Mouse (Mus musculus): ENCODE results near the gene Slc11a1.
"Not testable (repeated sequence)": the region's sequence is repeated elsewhere in the genome, so short reads cannot be mapped to it uniquely, and the experiment has no call there.

The Slc11a1 gene

DNA sequence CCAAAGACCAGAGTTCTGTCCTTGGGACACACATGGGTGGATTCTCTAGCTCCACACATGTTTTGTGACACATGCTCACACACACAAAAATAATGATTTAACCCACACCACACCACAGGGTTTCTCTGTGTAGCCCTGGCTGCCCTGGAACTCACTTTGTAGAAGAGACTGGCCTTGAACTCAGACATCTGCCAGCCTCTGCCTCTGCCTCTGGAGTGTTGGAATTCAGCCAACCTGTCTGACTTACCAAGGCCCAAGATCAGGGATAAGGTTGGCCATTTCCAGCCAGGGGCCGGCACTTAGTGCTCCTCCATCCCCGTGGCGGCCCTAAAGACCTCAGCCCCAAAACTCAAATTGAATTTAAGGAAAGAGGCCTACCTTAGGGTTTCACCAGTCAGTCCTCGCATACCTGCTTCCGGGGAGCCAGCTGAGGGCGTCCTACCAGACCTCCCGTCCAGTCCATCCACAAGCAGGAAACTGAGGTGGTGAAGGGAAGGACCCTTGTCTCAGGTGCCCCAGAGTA lies 13.5 kb downstream of the Slc11a1 start:
- DNase-seq: no peak

DNA sequence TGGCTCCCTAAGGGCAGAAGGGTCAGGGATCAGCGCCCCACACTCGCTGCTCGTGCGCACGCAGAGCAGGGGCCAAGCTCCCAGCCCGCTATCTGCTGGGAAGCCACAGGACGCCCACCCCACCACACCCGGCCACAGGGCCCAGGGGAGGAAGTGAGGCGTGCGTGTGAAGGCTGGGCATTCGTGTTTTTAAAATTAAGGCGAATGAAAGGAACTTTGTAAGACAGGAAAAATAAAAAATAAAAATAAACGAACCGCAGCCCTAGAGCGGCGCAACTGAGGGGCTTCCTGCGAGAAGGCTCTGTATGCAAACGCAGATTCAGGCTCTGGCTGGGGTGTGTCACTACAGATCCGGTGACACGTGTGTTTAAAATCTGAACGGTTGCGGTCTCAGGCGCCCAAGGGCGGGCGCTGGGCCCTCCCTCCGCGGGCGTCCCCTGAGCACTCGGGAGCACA lies 14.9 kb downstream of the Slc11a1 start:
- DNase-seq: no peak

DNA sequence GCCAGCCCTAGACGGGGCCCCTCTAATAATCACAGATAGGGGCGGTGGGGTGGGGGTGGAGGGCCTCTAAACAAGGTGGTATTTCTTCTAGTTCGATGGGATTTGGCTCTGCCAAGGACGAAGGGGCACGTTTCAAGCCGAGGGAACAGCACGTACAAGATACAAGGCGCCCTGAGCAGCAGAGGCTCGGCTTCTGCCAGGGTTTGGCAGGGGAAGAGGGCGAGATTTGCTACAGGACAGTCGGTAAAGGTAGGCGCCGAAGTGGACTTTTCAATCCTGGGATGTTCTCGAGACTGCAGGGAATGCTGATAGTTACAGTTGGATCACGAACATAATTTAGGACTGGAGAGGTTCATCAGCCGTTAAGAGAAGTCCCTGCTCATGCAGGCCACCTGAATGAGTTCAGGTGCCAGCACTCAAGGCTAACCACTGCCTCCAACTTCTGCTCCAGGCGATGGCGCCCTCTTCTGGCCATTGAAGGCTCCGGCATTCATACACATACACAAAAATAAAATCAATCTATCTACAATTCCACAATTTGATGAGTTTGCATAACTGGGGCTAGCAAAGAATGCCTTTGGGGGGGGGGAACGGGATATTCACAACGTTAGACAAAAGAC lies 15.4 kb downstream of the Slc11a1 start:
- DNase-seq: peak; percentile 62 to 77

DNA sequence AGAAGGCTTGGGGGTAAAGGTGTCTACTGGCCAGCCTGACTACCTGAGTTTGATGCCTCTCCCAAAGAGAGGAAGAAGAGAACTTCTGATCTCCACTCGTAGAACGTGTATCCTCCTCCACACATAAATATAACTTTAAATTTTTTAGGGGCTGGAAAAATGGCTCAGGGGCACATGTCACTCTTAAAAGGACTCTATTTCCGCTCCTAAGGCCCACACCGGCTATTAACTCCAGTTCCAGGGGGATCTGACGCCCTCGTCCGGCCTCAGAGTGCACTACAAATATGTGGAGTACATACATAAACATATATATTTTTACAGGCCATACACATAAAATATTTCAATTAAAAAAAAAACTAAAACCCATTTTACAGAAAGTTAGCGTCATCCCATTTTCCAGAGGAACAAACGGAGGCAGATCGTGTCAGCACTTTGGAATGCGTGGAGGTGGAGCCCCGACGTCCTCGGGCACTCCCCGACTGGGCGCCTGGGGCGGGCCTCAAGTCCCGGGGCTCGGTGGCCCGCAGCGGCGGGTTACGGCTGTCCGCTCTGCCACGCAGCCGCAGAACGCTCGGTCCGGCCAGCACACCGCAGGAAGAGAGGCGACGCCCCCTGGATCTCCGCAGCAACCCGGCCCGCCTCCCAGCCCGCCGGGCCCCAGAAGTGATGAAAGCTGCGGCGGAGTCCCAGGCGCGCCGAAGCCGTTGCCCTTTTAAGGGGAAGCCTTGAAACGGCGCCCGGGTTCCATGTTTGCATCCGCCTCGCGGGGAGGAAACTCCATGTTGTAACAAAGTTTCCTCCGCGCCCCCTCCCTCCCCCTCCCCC lies 16.1 kb downstream of the Slc11a1 start, which contains the start of gene Ctdsp1:
Ctdsp1 (plus strand) TSS at position 586 of the 825 bp plus-strand sequence.
- DNase-seq: peak; percentile 97 to 98

DNA sequence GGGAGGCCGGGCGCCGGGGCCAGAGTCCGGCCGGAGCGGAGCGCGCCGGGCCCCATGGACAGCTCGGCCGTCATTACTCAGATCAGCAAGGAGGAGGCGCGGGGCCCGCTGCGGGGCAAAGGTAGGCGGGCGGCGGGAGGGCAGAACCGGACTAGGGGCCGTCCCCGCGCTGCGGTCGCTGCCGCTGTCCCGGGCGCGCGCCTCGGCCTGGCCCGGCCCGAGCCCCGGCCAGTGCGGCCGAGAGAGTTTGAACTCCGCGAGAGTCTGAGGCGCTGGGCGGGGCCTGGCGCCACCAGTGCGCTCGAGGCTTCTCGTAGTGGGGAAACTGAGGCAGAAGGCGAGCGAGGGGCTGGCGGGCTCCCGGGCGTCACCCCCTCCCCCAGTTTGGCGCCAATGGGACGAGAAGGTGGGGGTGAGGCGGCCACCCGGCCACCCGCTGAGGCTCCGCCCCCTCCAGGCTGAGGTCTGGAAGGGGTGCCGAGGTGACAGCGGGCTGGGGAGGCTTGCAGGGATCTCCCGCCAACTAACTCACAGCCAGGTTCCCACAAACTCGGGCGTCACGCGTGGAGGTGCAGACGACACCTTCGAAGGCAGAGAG lies 16.9 kb downstream of the Slc11a1 start:
- peak; percentile 74 for DNase-seq

DNA sequence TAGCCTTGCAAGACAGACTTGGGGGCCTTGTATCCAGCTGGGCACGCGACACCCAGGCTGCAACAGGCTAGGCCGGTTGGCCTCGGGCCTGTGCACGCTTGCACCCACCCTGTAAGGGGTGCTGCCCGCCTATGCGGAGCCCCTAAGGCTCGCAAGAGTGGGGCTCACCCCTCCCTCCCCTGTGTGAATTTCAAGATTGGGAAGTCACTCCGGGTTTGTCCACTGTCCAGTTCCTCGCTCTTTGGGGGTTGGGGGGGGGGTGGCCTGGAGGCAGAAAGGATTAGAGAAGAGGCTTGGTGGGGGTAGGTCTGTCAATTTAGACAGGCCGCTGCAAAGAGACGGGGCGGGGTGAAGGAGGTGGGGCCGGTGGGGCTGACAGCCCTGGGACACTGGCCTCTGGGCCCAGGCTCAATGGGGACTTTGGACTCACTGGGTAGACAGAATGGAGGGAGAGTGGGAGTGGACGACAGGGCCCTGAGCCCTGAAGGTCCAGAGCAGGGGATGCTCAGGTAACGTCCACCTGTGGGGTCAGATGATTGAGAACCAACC lies 17.5 kb downstream of the Slc11a1 start:
- DNase-seq: peak in 1 of 2 experiments; percentile 32

DNA sequence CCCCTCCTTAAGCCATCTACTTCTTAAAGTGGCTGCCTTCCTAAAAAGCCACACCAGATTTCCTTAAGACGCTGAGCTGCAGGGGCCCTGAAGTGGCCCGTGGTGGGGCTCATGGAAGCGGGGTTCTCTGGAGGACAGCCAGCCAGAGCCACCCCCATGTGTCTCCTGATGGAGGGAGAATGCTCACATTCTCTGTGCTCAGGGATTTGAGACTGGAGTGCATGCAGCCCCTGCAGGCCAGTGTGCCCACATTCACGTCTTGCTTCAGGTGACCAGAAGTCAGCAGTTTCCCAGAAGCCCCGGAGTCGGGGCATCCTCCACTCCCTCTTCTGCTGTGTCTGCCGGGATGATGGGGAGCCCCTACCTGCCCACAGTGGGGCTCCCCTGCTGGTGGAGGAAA lies 18.0 kb downstream of the Slc11a1 start:
- DNase-seq: peak; percentile 24 to 34

DNA sequence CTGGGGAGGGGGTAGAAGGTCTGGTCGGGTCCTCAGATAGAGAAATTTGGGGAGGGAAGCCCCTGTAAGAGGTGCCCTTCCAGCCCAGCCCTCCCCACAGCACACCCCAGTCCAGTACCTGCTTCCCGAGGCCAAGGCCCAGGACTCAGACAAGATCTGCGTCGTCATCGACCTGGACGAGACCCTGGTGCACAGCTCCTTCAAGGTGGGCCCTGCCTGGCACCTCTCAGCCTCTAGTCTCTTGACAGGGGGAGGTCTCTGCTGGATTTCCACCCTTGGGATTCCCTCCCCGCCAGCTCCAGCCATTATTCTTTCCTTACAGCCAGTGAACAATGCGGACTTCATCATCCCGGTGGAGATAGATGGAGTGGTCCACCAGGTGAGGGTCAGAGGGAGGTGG lies 18.7 kb downstream of the Slc11a1 start:
- DNase-seq: no peak

DNA sequence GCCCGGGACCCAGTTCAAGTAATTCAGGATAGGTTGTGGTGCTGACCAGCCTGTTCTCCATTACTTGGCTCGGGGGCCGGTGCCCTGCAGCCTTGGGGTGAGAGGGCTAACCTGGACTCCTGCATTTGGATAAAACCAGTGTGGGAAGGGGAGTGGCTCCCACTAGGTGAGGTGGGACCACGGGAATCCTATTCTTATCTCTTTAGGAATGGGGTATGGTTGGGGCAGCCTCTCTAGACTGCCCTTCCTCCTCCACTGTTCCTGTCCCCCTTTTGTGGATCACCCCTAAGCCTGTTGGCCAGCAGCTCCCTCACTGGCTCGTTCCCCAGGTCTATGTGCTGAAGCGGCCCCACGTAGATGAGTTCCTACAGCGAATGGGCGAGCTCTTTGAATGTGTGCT lies 19.3 kb downstream of the Slc11a1 start:
- no peak for DNase-seq

DNA sequence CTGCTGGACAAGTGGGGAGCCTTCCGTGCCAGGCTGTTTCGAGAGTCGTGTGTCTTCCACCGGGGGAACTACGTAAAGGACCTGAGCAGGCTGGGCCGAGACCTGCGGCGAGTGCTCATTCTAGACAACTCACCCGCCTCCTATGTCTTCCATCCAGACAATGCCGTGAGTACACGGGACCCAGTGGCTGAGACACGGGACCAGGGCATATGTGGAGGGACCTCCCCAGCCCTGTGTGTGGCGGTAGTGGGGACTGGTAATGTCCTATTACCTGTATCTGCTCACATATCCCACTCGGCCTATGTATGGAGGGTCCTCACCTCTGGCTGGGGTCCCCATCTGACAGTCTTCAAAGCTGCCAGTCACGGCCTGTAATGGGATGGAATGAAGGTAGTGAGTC lies 19.9 kb downstream of the Slc11a1 start:
- DNase-seq: no peak

DNA sequence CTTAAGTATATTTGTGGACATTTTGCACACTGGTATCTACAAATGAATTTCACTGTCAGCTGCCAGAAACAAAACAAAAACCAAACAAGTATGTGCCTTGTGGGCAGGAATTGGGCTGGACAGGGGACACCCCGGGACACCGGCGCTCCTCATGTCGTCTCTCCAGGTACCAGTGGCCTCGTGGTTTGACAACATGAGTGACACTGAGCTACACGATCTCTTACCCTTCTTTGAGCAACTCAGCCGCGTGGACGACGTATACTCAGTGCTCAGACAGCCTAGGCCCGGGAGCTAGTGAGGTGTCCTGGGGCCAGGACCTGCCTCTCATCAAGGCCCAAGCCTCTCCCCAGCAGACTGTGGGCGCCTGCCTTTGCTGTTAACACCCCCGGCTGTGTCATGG lies 20.3 kb downstream of the Slc11a1 start:
- no peak for DNase-seq

DNA sequence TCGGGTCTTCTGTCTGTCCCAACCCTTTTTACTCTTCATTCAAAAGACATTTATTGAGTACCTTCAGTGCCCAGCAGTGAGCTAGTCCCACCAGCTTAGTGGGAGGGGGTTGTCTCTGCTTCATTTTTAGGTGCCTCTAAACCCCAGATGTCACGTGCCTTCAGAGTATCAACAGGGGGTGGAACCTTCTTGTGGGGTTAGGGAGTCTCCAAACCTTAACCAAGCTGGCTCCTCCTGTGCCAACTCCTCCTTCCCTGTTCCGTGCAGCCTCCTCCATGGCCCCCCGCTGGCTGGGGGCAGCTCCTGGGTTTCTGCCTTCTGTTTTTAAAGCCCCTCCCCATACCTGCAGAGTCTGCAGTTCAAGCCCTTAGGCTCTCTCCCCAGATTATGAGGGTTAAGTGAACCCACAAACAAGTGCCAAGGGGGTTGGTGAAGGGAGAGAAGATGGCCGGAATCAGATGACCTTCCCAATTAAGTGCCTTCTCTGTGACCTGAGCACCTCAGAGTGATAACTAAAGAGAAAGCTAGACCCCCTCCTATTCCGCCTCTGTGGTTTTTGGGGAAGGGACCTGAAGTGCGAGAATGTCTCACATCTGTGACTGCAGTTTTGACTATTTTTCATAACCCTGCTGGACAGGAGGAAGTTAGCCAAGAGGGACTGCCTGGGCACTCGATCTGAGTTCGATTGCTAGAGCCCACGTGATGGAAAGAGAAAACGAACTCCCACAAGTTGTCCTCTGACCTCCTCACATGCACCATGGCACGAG lies 21.6 kb downstream of the Slc11a1 start:
- DNase-seq: not testable (repeated sequence)

DNA sequence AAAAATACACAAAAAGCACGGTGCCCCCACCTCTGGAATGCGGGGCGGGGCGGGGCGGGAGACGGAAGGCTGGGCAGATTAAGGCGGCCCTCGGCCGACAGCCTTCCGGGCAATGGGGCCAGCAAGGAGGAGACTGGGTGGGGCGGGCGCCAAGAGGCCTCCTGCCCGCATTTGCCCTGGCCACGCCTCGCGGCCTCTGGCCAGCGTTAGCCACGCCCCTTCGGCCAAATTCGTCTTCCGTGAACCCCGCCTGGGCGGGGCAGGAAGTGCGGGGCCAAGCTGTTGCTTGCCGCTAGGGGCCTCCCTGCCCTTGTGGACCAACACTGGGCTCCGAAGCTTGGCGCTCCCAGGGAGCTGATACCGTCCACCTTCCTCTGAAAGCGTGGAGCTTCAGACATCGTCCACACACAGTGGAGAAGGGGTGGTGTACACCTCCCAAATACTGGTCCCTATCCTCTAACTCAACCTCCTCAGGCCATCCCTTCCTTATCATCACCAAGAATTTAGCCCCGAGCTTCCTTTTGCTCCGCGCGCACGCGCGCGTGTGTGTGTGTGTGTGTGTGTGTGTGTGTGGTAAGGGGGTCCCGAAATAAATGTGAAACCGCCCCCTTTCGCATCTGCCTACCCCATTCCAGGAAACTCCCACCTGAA lies 22.4 kb downstream of the Slc11a1 start:
- peak; percentile 95 to 98 for DNase-seq

DNA sequence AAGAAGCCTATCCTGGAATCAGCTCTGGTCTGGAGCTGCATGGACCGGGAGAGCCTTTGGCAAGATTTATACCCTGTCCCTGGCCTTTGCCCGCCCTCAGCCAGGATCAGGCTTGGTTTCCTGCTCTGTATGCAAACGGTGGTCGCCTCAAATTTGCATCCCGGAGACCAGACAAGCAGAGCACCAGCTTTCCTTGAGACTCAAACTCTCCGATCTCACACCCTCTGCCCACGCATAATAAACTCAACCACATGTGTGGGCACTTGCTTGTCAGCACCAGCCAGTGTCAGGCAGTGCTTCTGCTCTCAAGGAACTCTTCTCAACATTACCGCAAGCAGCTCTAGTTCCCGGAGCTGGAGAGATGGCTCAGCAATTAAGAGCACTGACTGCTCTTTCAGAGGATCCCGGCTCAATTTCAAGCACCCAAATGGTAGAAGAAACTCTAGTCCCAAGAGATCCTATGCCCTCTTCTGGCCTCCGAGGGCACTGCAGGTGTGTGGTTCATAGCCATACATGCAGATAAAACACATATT lies 23.0 kb downstream of the Slc11a1 start:
- DNase-seq: peak; percentile 76 to 86

DNA sequence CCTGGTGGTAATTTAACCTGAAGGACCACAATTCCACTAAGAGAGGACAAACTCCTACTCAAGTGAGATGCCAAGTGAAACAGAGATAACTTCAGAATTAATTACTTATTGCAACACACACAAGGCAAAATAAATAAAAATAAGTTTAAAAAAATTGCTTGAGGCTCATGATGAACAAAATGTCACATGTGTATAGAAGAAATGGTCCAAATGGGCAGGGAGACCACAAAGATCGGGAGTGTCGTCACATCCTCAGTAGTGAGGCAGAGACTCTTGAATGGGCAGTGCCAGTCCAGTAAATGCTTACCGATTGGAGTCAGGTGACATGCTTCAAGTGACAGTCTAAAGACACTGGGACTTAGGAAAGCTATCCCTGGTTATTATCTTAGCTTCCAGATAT lies 25.5 kb downstream of the Slc11a1 start:
- DNase-seq: no peak

DNA sequence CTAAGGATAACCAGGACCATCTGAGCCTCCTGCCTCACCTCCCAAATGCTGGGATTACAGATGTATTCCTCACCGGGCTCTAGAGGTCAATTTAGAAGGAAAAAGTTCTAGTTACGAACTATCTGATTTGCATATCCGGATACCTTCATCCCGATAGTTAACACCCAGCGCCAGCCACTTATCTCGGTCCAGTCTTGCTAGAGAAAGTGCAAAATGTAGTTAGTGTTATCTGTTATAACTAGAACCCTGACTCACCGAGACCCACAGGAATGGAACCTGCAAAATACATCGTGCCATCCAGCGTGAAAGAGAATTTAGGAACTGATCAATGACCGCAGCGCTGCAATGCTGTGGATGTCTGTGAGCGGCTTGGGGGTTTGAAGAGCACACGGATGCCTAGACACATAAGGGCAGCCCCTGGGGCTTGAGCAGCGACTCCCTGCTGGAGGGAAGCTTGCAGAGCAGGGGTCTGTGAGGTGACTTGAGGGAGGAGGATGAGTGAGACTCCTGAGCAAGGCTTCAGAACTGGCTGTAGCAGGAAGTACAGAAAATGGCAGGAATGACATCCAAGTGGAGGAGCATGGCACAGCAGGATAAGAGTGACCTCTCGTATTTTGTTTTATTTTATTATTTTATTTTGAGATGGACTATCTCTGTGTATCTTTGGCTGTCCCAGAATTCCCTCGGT lies 26.2 kb downstream of the Slc11a1 start:
- DNase-seq: no peak

DNA sequence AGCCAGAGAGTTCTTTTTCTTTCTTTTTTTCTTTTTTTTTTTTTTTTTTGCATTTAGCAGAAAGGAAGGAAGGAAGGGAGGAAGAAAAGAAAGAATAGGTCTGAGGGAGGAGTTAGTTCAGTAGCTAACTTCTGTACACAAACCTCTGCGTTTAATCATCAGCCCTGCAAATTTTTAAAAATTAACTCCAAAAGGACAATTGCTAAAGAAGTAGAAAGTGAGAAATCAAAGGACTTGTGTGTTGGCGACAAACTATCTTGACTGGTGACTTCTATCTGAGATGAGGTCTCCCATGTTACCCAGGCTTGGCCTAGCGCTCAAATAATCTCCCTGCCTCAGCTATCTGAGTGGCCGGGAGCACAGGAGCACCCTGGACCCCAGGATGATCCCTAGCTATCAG lies 29.2 kb downstream of the Slc11a1 start:
- DNase-seq: no peak

DNA sequence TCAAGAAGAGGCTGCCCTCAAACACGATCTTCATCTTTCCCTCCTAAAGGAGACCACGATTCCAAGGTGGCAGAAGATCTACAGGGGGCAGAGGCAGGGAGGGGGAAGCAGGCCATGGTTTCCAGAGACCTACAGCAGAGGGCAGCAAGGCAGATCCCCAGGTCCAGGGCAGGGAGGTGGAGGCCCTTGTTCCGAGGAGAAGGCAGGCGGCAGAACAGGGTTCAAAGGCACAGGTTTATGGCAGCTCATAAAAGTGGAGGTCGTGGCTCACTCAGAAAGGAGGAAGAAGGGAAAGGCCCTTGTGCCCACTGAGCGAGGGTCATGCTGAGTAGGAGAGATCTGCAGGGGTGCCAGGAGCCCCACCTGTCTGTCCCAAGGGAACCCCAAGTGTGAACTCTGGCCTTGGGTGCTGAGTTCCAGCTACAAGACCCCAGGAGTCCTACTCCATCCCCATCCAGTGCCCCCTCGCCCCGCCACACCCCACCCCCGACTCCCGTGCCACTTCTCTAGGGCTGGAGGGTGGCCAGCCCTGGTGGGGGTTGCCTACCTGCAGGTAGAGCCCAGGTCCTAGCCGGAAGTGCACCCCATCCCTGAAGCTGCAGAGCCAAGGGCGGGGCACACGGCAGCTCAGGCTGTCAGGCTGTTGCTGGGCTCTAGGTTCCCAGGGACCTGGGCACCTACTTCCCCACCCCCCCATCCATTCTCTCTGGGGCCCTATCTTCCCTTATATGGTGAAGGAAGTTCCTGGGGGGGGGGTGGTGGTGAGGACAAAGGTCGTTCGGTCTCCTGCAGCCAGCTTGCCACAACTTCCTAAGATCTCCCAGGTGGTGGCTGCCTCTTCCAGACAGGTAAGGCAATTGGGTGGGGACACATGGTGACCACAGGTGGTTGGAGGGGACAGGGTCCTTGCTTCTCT lies 33.9 kb downstream of the Slc11a1 start, which contains the start of gene Vil1:
Vil1 (plus strand) TSS at position 788 of the 916 bp plus-strand sequence.
- DNase-seq: no peak

DNA sequence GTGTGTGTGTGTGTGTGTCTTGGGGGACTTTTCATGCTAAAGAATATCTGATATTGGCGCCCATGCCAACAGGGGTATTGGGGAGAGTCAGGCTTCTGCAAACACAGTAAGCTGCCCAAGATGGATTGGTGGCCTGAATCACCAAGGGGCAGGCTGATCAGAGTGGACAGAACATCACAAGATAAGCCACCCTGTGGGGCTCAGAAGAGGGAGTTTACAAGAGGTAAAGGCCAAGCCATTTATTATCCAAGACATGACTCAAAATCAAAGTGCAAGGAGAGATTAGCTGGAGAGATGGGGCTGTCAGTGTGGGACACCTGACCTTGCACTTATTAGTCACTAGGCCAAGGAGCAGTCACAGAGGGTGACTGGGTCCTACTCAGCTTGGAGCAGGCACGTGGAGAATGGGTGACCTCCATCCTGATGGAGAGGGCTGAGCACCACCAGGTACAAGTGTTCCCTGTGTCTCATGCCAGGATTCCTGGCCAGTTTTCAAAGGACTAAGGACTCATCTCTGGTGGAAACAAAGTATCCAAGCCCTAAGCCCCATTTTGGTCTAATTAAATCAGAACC lies 36.8 kb downstream of the Slc11a1 start:
- DNase-seq: no peak
